Mouse (Mus musculus): ENCODE data around the gene Sertad3.

Gene Sertad3

GRCm38 (mm10) chr7:27473156-27473834 lies at the start of gene Sertad3:
Gene Sertad3 (plus strand): TSS chr7:27473768.
- peak; percentile 98 for DNase-seq (ENCODE audit: low read depth, low spot score)

GRCm38 (mm10) chr7:27427387-27427786 lies 46.2 kb upstream of the Sertad3 start:
- DNase-seq (ENCODE audit: low read depth, low spot score) = no peak

GRCm38 (mm10) chr7:27428002-27428401 lies 45.6 kb upstream of the Sertad3 start:
- no peak for DNase-seq (ENCODE audit: low read depth, low spot score)

- DNase-seq (ENCODE audit: low read depth, low spot score) = peak; percentile 67
These were observed 44.4 kb upstream of the Sertad3 start for GRCm38 (mm10) chr7:27429135-27429534.

- peak; percentile 86 for DNase-seq (ENCODE audit: low read depth, low spot score)
These were observed 40.2 kb upstream of the Sertad3 start for GRCm38 (mm10) chr7:27433349-27433748.

GRCm38 (mm10) chr7:27433794-27434193 lies 39.8 kb upstream of the Sertad3 start:
- DNase-seq (ENCODE audit: low read depth, low spot score) = peak; percentile 91

GRCm38 (mm10) chr7:27437544-27437943 lies 36.0 kb upstream of the Sertad3 start:
- peak; percentile 80 for DNase-seq (ENCODE audit: low read depth, low spot score)

- DNase-seq (ENCODE audit: low read depth, low spot score) = peak; percentile 66
These were observed 33.6 kb upstream of the Sertad3 start for GRCm38 (mm10) chr7:27440014-27440413.

- DNase-seq (ENCODE audit: low read depth, low spot score) = no peak
These were observed 27.5 kb upstream of the Sertad3 start for GRCm38 (mm10) chr7:27446051-27446450.

GRCm38 (mm10) chr7:27446521-27447418 lies 26.8 kb upstream of the Sertad3 start:
- peak; percentile 31 for DNase-seq (ENCODE audit: low read depth, low spot score)

- peak; percentile 100 for DNase-seq (ENCODE audit: low read depth, low spot score)
These were observed 25.9 kb upstream of the Sertad3 start, which contains the start of the genes Sptbn4 and Blvrb for GRCm38 (mm10) chr7:27447419-27448286. Gene Sptbn4 (minus strand): TSS chr7:27447686. Gene Blvrb (plus strand): TSS chr7:27447978.

- DNase-seq (ENCODE audit: low read depth, low spot score) = no peak
These were observed 25.0 kb upstream of the Sertad3 start for GRCm38 (mm10) chr7:27448421-27449206.

GRCm38 (mm10) chr7:27449256-27449862 lies 24.2 kb upstream of the Sertad3 start:
- DNase-seq (ENCODE audit: low read depth, low spot score) = peak; percentile 86

GRCm38 (mm10) chr7:27451359-27451758 lies 22.2 kb upstream of the Sertad3 start:
- DNase-seq (ENCODE audit: low read depth, low spot score) = no peak

GRCm38 (mm10) chr7:27452206-27452770 lies 21.3 kb upstream of the Sertad3 start:
- DNase-seq (ENCODE audit: low read depth, low spot score) = no peak

GRCm38 (mm10) chr7:27454461-27455121 lies 19.0 kb upstream of the Sertad3 start:
- no peak for DNase-seq (ENCODE audit: low read depth, low spot score)

GRCm38 (mm10) chr7:27455273-27455672 lies 18.3 kb upstream of the Sertad3 start:
- no peak for DNase-seq (ENCODE audit: low read depth, low spot score)

- no peak for DNase-seq (ENCODE audit: low read depth, low spot score)
These were observed 15.0 kb upstream of the Sertad3 start for GRCm38 (mm10) chr7:27458614-27459013.

GRCm38 (mm10) chr7:27459640-27460039 lies 13.9 kb upstream of the Sertad3 start:
- DNase-seq (ENCODE audit: low read depth, low spot score) = no peak

All from ES-CJ7 (cell line).